Mouse (Mus musculus) frontal cortex, postnatal 14 days (tissue): ENCODE results near the gene Mief1.

ENCODE experiments used
- DNase-seq, 2 experiments: peaks; one replicate each; pipeline ENCODE4 v3.0.0; 2022; ENCODE audit warnings: low spot score in 2 of 2

Mief1 gene

DNA sequence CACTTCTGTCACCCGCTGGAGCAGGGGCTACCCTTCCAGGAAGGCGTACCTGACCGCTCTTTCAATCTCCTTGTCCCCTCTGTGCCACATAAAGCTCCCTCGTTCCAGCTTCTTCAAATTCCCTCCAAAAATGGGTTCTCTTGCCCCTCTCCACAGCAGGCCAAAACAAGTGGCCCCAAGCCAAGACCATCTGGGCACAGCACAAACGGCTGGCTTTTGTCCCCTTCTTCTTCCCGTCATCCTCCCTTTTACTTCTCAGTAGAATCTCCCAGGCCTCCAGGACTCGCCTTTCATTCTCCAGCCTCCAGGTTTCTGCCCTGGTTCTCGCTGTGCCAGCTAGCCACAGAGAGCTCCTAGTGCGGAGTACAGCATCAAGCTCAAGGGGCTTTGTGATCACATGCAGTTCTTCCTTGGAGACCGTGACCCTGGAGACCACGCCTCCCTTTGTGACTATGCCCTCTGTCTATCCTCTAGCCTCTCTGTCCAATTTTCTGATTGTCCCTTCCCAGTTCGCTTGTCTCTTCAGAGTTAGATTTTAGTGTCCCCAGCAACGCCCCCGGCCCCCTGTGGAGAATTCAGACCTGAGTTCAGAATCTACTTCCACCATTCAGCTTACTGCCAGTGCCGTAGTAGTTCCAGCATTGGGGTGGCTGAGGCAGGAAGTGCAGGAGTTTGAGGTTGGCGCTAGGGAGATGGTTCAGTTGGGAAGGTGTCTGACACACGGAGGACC lies 5.6 kb upstream of the Mief1 start:
- DNase-seq: no peak

DNA sequence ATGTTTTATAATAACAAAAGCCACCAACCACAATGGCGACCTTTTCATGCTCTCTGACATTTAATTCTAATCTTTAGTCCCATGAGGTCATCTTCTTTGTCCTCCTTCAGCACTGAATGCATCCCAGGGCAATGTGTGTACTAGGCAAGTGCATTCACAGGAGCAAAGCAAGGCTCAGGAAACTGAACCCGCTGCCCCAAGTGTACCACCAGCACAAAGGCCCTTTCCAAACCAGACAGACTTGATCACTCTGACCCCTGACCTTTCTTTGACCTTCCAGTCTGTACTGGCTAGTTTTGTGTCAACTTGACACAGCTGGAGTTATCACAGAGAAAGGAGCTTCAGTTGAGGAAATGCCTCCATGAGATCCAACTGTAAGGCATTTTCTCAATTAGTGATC lies 1.5 kb upstream of the Mief1 start:
- no peak for DNase-seq

DNA sequence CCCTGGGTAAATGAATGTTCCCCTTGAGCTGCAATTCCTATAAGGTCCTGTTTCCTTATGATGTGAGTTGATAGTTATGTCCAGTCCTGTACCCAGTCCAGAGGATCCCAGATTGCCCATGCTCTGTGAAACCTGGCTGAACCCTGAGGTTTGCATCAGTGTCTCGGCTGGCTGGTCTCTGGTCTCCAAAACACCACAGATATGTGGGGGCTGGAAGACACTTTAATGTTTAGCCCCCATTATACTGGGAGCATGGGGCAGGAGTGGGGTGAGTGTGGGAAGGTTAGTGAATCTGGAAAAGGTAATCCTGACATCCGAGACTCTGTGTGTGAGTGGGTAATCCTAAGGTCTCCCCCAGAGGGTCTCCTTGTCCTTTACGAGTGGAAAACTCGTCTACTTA lies 765 bp upstream of the Mief1 start:
- no peak for DNase-seq

DNA sequence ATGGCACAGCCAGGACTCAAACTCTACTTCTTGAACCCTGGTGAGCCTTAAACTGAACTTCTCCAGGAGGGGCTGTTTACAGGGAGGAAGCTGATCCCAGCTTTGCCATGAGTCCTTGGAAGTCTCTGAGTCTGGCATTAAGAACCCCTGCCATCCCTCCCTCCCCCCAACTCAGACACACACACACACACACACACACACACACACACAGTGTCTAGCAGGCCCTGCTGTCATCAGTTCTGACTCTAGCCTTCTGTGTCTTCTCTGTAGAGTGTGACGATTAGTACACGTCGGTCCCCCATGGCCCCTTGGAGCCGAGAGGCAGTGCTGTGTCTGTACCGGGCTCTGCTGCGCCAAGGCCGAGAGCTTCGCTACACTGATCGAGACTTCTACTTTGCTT lies 1.7 kb downstream of the Mief1 start, which contains the start of gene AC140267.1:
Gene AC140267.1 (plus strand): TSS at position 301 of the 400 bp plus-strand sequence.
- DNase-seq: no peak

DNA sequence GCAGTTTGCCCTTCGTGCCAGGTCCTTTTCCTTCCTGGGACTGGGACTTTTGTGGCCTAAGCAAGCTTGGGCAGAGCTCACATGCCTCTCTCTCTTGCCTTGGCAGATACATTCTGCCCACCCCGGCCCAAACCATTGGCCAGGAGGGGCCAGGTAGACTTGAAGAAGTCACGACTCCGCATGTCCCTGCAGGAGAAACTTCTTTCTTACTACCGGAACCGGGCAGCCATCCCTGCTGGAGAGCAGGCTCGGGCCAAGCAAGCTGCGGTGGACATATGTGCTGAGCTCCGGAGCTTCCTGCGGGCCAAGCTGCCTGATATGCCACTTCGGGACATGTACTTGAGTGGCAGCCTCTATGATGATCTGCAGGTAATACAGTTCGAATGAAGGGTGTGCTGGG lies 14.3 kb downstream of the Mief1 start:
- no peak for DNase-seq

DNA sequence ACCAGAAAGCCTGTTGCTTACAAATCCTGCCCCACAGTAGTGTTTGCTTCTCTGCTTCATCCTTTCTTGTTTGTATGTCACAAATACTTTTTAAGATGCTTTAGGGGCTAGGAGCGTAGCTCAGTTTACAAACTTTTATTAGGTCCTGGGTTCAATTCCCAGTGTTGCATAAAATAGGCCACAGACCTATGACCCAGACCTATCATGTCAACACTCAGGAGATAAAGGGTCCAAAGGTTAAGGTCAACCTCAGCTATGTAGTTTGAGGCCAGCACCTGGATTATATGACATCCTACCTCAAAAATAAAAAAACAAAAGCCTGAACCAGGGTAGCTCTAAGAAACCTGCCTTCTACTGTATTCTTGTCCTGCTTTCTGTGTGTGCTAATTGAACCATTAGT lies 14.8 kb downstream of the Mief1 start:
- DNase-seq: no peak

DNA sequence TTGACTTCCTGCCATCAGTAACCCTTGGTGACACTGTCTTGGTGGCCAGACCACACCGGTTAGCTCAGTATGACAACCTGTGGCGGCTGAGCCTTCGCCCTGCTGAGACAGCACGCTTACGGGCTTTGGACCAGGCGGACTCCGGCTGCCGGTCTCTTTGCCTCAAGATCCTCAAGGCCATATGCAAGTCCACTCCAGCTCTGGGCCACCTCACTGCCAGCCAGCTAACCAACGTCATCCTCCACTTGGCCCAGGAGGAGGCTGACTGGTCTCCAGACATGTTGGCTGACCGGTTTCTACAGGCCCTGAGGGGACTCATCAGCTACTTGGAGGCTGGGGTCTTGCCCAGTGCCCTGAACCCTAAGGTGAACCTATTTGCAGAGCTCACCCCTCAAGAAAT lies 15.9 kb downstream of the Mief1 start:
- no peak for DNase-seq

DNA sequence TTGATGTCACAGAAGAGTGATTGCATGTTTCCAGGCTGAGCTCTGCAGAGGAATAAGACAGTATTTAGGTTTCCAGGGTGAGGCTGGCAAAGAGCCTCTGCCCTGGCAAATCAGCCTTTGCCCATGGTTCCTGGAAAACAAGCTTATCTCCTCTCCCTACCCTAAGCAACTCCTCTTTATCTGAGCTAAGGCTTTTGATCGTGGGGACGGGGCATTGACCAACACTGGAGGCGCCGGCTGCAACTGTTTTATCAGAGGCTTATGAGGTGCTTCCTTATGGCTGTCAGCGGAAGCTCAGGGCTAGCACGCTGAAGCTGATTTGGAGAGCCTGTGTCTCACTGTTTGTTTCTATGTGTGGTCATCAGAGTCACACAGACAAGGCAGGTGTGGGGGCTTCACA lies 16.8 kb downstream of the Mief1 start:
- DNase-seq: no peak

DNA sequence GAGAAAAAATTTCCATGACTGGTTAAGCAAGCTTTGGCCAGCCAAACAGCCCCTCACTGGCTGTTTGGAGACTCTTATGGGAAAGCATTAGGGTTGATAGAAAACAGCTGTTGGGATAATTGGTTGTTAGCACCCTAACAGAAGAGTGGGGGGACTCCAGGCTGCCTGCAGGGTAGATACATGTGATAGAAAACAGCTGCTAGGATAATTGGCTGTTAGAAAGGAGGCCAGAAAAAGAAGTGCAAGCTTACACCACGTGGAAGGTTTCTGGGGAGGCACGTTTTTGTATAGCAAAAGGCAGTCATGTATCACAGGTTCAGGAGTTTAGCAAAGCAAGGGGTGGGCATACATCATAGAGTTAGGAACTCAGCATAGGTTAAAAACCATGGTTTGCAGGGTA lies 19.7 kb downstream of the Mief1 start:
- DNase-seq: no peak

DNA sequence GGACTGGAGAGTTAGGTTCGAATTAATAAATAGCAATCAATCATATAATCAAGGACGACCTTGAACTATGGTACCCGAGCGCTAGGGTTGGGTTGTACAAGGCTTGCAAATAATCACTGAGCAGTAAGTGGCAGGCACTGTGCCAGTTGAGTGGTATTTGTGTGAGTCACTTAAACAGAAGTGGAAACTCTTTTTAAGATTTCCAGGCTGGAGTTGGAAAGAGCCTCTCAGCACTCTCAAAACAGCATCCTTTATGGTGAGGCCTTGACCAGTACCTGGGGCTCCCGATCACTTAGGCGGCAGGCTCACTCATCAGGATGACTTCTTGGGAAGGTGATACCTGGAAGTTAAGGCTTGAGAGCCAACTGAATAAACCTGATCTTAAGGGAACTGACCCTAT lies 20.4 kb downstream of the Mief1 start:
- DNase-seq: no peak

DNA sequence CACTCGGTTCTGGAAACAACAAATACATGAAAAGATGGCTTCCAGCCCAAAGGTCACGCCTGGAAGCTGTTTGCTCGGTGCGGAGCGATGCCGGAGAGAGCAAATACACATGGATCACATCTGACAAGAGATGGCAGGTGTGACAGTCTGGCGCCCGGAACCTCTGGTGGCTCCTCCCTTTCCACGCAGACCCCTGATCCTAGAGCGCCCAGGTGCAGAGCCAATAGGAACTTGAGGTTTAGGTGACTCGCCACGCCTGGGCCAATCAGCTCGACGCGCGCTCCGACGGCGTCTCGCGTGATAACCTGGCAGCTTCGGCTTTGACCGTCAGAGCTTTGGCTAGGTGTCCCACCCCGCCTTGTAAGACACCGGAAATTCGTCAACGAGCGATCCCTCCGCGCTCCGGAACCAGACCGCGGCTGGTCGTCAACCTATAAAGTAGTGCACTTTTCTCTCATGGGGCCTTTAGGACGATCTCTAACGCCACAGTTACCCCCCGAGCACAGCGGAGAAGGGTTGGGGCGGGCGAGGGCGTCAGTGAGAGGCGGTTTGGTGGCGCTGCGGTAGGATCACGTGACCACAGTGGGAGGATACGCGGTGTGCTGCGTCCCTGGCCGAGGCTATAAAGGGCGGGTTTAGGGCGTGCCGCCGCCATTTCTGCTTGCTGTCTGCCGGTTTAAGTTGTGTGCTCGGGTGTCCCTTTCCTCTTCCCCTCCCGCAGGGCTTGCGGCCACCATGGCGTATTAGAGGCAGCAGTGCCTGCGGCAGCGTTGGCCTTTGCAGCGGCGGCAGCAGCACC lies 21.2 kb downstream of the Mief1 start, which contains the start of gene Atf4:
Gene Atf4 (plus strand): TSS at position 338 of the 799 bp plus-strand sequence.
- peak; percentile 98 to 99 for DNase-seq

DNA sequence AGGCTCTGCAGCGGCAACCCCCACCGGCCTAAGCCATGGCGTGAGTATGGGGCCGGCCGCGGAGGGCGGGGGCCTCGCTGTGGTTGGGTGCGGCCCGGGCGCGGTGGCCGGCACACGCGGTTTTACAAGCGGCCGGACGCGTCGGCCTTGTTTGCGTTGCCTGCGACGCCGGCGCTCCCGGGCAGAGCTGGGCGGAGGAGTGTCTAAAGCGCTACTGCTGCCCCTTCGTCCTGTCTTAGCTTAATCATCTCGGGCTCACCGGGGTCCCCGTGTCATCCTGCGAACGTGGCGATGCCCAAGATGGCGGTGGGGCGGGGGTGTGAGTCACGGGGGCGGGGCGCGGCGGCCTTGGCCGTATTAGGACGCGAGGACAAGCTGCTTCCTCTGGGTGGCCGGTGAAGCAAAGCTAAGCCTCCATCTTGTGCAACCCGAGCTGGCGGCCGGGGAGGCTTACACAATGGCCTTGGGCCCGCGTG lies 21.9 kb downstream of the Mief1 start:
- DNase-seq: peak; percentile 43 to 48

DNA sequence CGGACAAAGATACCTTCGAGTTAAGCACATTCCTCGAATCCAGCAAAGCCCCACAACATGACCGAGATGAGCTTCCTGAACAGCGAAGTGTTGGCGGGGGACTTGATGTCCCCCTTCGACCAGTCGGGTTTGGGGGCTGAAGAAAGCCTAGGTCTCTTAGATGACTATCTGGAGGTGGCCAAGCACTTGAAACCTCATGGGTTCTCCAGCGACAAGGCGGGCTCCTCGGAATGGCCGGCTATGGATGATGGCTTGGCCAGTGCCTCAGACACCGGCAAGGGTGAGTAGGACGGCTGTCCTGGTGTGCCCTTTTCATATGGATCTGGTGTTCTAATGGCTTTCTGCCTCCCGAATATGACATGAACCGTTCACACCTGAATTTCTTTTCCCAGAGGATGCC lies 22.4 kb downstream of the Mief1 start:
- DNase-seq: no peak

DNA sequence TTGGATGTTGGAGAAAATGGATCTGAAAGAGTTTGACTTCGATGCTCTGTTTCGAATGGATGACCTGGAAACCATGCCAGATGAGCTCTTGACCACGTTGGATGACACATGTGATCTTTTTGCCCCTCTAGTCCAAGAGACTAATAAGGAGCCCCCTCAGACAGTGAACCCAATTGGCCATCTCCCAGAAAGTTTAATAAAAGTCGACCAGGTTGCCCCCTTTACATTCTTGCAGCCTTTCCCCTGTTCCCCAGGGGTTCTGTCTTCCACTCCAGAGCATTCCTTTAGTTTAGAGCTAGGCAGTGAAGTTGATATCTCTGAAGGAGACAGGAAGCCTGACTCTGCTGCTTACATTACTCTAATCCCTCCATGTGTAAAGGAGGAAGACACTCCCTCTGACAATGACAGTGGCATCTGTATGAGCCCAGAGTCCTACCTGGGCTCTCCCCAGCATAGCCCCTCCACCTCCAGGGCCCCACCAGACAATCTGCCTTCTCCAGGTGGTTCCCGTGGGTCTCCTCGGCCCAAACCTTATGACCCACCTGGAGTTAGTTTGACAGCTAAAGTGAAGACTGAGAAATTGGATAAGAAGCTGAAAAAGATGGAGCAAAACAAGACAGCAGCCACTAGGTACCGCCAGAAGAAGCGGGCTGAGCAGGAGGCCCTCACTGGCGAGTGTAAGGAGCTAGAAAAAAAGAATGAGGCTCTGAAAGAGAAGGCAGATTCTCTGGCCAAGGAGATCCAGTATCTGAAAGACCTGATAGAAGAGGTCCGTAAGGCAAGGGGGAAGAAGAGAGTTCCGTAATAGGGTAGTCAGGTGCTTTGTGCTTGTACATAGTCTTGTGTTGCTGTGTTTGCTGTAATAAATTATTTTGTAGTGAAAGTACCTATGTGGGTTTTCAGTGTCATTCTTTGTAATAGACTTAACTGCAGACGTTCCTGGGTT lies 23.1 kb downstream of the Mief1 start:
- no peak for DNase-seq

DNA sequence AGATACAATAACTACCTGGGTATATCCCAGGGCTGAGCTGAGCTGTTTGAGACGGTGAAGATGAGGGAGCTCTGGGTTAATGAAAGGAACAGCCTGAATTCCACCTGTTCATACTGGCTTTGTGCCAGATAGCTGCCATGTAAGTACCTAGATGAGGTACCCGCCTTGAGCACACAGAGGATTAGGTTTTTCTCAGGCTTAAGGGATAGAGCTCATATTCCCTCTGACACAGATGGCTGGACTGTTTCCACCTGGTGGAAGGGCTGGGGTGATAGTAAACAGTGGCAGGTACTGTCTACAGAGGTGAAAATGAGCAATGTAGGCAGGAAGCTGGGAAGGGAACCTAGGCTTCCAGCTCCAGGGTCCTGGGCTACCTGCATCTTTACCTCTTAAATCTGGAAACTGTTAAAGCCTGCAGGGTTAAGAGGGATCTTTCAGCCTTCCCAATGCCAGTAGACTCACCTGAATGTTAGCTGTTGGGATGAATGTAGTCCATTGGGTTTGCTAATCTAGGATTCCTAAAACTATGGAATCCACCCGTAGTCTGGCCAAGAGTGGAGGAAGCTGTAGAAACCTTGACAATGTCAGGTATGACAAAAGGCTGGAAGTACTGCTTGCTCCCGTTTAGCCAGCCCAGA lies 23.9 kb downstream of the Mief1 start:
- no peak for DNase-seq

DNA sequence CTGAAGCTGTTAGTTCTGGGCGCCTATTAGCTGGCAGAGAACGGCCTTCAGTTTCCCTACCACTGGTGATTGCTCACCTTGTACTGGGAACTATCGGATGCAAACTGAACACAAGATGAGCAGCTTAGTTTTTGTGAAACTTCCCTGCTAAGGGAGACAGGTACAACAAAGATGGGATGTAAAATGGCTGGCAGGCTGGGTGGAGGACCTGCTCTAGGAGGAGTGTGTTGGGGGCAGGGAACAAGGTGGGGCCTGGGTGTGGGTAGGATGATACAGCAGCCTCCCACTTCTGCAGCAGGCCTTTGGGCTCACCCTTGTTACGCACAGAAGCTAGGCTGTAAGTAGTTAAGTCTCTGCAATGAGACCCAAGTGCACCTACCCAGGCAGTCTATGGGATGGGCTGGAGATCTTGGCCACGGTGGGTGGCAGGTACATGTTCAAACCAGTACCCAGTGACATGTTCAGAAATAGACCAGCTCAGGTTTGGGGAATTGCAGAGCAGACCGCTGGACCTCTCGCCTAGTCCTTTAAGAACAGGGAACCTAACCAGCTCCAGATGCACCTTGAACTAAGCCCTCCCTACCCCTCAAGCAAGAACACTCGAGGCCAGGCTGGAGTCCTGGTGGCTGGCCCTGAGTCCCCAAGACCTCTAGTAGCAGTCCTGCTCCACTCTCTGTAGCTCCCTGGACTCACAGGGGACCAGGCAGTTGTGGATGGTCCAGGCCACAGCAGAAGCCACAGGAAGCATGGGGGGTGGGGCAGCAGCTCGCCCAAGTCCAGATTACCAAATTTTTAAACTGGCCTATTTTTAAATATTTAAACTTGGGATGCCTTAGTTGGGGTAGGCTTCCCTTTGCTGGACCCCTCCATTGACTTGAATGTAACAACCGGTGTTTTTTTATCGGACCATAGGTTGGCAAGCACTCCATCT lies 24.7 kb downstream of the Mief1 start:
- DNase-seq: no peak

DNA sequence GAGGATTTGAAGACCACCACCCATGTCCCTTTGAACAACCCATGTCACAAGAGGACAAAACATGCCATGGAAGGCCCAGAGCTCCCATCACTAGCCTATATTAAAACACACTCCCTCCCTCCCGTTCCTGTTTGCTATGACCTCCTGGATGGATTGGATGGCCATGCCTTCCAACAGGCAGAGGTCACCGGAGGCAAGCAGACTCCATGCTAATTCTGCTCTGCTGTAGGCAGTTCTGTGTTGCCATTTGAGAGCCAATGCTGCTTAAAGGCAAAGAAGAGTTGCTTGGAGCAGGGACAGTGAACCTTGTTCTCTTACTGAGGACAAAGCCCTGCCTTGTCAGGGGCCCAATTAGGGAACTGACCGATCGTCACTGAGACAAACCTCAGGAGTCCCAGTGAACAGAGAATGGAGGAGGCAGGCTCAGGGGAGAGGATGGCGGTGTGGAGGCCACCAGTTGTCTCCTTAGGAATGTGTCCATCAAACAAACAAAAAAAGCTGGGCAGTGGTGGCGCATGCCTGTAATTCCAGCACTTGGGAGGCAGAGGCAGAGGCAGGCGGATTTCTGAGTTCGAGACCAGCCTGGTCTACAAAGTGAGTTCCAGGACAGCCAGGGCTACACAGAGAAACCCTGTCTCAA lies 25.7 kb downstream of the Mief1 start:
- no peak for DNase-seq

DNA sequence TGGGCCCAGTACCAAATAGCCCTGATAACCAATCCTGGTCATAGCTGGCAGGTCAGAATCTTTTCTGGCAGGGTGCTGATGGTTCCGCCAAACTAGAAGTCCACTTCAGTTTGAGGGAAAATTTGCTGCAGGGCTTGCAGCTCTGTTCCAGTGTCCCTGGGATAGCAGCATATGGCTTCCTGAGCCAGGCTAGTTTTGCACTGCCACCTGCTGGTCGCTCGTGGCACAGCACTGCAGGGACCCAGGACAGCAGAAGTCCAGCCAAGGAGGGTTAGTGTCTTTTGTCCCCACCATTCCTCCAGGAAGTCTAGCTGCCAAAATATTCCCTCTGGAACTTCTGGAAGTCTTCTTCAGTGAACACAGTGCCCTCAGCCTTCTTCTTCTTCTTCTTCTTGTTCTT lies 26.9 kb downstream of the Mief1 start:
- peak; percentile 70 to 78 for DNase-seq

DNA sequence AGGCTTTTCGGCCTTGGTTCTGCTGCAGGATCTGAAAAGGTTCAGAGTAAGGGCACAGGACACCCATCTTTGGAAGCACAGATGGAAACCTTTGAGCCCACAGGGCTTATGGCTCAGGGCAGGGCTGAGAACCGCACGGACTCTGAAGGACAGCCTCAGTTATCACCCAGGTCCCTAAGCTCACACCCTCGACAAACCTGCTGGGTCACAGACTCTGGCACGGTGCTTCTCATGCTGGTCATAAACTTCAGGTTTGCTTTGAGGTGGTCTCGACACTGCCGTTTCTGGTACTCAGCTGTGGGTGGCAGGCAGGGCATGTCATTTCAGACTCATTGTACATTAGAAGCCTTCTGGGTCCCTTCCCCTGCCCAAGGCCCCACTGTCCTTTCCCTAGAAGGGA lies 27.3 kb downstream of the Mief1 start:
- DNase-seq: no peak
